Mouse (Mus musculus): ENCODE measurements at regions not wholly inside any gene's neighbourhood (a gene's known extent, or its start where the extent isn't known, plus 50 kb on each side); places are given as distances from the start of the nearest gene placed in this dataset.

DNA sequence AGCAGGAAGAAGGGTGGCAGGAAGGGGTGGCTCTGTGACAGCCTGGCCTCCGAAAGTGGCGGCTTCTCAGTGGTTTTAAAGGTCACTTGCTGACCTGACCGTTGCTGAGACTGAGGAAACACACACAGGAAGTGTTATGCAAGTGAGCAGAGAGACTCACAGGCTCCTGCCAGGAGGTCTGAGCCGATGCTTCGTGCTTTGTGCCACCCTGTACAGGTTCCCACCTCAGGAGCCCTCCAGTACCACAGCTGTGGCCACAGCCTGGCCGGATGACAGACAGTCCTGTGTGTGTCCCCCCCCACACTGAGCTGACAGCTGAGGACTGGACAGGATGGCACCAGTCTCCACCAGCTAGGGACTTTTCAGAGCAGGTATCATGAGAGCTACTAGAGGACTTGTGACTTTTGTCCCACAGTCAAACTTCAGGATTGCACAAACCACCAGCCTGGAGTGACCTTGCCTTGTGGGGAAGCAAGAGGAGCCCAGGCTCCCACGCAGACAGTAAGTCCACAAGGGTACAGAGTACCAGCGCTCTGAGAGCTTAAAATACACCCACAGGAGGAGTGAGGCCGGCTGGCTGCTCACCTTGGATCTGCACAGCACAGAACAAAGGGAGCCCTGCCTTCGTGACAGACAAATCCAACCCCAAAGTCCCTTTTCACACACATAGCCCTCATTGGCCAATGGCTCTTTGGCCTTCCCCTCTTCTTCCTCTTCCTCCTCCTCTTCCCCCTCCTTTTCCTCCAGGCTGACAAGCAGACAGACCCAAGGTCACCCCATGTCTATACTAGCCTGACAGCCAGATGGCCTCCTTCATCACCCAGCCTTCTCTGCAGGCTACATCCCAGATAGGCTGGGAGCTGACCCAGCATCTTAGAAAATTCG, 158.1 kb upstream of the Rreb1 start:
- DNase-seq (ENCODE audit: low spot score): no peak

DNA sequence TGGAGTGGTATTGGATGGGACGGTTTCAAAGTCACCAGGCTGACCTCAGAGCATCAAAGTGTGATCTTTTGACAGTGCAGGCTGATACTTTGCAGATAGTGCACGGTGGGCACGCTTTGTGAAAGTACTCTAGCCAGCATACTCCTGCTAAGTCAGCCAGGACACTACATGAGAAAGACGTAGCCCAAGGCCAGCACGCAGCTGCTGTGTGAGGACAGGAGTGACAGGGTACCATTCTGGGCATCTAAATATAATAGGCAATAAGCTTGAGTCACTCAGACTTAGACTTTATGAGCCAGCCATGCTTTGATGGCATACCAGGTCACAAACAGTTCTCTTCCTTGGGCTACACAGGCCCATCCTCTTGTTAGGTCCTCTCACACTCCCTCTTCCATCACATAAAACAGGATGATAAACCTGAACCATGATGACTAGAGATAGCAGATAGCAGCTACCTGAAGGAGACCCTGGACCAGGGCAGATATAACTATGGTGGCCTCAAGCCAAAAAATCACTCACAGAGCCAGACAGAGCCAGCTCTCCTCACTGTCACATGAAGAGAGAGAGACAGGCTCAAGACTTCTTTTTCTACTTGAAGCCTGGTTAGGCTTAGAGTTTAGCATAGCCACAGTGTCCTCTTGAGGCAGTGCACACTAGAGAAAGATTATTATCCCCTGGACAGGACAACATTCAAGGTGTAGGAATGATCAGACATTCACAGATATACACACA, 156.7 kb upstream of the Rreb1 start:
- DNase-seq (ENCODE audit: low spot score): no peak

DNA sequence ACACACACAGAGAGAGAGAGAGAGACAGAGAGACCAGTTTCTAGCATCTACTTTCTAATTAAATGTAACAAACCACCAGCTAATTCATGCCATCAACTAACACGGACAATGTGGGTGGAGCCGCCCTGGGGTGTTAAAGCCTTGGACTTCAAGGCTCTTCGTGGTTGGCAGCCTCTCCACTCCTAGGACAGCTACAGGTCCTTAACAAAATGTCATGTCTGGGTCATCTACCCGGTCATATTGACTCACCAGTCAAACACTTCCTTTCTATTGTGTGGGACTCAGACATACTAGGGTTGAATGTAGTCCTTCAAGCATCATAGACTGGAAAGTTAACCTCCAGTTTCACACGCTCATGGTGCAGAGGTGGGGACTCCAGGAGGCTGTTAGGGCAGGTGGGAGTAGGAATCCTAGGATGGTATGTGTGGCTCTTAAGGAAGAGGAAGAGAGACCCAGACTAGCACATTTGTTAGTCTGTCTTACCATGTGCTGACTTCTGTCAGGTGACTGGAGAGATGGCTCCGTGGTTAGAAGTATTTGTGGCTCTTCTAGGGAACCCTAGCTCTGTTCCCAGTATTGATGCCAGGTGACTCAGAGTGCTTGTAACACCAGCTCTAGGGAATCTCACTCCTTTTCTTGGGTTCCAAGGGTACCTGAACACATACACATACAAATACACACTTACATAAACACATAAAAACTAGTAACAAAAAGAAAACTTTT, 155.7 kb upstream of the Rreb1 start:
- no peak for DNase-seq (ENCODE audit: low spot score)

DNA sequence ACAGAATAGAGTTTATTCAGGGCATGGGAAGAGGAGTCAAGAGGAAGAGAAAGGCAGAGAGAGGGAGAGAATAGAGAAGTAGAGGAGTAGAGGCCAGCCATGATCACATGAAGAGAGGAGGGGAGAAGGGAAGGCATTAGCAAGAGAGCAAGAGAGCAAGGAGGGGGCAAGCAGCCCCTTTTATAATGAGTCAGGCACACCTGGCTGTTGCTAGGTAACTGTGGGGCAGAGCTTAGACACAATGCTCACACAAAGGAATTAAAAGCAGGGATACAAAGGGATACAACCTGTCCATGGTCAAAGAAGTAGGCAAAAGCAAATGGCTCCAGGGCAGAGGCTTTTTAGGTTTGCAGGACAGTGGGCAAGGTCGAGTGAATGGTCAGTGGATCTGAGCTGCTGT, 153.5 kb upstream of the Rreb1 start:
- DNase-seq (ENCODE audit: low spot score): no peak

DNA sequence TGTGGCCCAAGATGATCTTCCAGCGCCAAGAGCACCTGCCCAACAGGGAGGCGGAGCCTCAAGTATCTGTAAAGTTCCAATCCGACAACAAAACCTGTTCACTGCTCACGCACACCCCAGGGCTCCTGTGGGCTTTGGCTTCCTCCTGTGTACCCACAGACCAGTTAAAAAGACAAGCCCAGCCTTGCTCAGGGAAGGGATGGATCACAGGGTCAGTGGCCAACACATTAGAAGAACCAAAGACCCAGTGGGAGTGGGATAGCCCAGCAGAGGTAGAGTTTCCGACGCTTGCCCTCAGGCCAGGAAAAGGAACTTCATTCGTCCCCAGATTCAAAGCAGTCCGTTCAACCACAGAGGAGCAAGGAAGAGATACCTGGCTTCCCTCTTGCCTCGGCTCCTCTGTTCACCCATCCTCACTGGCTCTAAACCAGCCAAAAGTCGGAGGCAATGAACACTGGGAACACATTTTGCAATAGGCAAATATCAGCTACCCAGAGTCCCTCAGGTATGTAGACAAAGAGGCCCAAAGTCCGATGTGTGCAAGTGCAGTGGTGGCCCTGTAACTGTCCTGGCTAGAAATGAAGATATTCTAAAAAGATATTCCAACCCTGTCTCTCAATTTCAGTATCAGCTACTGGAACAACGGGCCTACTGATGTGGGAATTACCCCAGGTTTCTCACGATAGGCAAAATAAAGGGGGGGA, 152.5 kb upstream of the Rreb1 start:
- no peak for DNase-seq (ENCODE audit: low spot score)

DNA sequence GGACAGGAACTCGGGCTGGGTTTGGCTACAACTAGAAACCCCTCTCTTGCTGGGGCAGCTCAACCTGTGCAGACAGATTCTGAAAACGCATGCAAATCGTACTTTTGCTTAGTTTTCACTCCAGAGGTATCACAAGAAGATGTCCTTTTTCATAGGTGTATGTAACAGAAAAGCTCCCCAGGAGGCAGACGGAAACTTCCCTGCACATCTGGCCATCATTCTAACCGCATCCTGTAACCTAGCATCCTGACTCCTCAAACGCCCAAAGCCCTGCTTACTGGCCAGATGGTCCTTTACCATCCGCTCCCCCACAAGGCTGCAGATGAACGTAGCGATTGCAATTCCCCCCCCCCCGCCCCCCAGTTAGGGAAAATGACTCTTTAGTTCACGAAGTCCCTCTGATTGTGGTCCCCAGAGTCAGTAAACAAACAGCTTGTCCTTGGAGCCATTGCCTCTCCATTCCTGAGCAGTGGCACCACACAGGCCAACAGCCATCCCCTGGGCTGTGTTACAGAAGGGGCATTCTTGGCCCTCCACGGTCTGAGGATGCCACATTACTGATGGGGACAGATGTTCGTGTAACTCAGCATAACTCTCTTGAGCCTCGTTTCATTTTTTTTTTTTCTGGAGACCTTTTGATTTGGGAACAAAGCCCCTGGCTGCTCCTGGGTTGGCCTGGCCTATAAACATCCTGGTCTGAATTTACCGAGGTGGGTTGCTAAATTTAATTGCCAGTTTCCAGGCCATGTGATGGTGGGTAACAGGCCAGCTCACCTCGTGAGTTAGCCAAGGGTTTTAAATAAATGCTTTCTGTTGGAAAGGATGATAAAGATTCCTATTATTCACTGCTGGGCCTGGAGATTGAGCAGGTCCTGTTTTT, 149.6 kb upstream of the Rreb1 start:
- DNase-seq (ENCODE audit: low spot score): no peak

DNA sequence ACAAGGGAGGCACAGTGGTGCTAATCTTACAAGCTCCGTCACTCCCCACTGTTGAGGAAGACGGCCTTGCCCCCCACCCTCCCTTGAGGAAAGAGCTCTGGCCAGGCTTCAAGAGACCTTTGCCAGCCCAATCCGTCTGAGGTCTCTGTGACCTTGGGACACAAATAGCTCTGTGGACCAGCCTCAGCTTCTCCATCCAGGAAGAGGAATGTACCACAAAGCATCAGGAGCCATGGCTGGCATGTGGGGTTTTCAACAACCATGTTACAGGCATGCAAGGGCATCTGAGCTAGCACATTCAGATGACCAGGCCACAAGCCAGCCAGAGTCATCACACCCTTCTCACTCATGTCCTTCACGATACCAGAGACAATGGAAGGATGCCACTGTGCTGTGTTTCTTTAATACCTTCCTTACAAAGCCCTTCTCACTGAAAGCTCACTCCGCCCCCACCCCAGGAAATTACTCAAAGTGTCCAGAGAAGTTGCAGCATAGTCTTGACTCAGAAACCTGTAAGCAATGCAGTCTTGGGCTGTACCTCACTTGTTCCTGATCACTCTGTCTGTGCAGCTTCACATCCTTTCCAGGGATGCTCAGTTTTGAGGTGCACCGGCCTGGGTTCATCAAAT, 148.8 kb upstream of the Rreb1 start:
- DNase-seq (ENCODE audit: low spot score): no peak

DNA sequence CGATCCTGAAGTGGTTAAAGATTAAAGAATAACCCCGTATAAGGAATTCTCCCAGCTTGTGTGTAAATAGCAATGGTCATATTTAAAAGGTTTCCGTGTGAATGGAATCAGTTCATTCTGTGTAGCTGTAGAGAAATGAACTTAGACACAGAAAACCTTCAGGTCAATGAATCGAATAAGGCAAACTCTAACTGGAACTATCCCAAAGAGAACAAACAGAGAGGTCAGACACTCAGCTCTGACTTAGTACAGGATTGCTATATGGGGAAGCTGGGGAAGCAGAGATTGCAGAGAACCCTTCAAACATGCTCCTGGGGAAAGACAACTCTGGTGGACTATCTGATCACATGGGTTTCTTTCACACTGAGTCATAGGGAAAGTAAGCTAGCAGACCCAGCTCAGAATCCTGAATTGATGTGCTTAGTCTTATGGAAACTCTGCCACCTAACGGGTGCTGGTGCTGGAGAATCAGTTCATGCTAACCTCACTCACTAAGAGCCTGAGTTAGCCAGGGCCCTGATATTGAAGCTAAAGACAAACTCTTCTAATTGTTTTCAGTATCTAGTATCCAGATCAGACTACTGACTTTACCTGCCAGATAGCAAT, 145.3 kb upstream of the Rreb1 start:
- no peak for DNase-seq (ENCODE audit: low spot score)

DNA sequence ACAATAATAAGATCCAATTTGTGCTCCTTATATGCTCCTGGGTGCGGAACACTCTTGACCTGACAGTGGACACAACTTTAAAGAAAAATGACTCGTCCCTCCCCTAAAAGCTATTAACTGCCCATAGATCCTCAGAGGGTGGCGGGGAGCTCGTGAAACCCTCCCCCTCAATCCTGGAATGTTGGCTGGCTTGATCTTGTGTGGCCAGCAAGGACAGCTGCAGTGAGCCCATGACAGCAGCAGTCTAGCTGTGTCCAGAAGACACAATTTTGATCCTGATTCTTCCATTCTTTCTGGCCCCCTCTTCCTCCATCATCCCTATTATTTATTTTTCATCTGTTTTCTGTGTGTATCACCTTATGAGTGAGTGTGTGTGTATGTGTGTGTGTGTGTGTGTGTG, 141.8 kb upstream of the Rreb1 start:
- DNase-seq (ENCODE audit: low spot score): no peak

DNA sequence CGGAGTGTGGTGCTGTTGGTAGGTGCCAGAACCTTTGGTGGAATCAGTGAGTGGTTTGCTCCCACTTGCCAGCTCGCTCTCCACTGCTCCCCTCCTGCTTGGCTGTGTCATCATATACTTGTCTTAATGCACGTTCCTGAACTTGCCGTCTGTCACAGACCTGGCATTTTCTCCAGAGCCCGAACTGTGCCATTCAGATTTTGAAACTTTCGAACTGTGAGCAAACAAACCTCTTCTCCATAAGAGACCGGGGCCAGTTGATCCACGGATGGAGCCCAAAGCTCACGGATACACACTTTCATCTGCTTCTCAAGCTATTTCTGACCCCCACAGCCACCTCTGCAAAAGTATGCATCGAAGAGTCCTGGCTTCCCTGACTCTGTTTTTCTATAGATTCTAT, 141.0 kb upstream of the Rreb1 start:
- no peak for DNase-seq (ENCODE audit: low spot score)

DNA sequence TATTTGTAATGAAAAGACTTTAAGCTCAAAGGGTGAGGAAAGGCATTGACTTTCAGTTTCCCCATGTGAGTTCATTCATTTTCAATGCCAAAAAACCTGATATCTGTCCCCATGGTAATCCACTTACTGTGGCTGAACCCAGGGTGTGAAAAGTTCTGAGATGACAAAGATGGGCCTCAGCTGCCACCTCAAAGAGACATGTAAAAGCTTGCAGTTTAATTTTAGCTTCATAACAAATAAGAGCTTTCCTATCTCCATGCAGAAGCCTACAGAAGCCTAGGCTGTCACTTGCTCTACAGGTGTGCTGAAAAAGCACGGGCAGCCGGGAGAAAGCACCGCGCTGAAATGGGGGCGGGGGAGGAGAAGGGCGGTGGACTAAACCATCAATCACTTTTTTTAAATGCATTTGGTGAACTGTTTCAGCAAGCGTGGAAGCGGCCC, 140.1 kb upstream of the Rreb1 start:
- no peak for DNase-seq (ENCODE audit: low spot score)

DNA sequence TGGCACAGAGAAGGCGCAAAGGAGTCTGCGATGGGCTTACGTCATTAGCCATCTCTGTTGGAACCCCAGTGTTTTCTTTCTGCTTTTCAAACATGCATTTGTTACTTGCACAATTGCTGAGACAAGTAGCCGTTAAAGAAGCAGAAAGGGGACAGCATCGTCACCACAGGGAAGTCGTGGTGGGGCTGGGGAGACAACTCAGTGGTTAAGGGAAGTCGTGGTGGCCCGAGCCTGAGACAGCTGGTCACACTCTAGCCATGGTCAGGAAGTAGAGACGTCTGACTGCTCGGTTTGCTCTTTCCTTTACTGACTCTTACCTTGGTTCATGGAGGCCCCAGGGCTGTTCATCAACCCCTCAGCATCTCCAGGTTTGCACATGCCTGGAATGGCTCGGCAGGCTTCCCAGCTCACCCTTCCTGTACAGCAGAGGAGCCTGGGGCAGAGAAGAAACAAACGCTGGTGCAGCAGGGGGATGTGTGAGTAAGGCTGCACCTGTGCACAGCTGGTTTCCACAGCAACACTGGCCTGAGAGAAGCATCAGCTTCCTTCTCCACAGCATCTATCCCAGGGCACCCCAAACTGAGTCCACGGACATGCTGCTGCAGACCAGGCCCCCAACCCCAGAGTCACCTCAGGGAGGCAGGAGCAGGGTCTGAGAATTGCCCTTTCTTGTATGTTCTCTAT, 135.6 kb upstream of the Rreb1 start:
- DNase-seq (ENCODE audit: low spot score): no peak

DNA sequence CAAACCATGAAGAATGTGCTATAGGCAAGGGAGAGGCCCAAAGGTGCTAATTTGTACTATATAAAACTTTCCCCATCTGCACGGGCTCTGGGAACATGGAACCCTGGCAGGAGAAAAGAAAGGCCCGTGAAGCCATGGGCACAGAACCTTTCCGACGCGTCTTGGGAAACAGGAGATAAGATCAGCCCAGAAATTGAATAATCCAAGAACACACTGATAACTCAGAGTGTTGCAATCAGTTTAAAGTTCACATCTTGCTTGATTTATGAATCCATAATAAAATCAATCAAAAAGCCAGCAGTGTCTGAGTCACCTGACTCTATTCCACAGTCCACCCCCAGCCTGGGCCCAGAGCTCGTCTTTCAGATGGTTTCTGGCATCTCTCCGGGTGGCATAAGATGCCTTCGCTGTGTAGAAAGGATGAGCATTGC, 133.4 kb upstream of the Rreb1 start:
- DNase-seq (ENCODE audit: low spot score): no peak

DNA sequence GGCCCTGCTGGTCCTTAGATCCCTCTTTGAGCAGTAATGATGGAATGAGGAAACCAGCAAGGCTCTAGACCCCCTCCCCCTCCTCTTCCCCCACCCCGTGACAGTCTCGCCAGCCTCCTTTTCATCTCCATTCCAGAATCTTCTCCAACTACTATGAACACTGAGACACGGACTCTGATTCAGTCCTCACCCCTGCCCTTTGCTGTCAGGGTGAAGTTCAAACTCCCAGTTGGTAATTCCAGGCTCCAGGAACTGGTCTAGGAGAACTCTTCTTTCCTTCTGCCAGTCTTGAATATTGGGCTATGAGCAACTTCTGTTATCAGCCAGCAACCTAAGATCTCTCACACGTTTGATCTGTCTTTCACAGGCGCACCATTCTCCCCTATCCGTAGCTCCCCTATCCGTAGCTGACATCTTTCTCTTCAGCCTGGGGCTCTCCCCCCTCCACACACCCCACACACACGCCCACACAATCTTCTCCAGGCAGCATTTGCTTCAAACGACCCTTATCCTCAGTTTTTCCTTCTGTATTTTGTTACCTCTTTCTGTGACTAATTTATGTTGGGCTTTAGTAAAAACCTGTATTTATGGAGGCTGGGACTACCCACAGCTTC, 128.6 kb upstream of the Rreb1 start:
- DNase-seq (ENCODE audit: low spot score): no peak

DNA sequence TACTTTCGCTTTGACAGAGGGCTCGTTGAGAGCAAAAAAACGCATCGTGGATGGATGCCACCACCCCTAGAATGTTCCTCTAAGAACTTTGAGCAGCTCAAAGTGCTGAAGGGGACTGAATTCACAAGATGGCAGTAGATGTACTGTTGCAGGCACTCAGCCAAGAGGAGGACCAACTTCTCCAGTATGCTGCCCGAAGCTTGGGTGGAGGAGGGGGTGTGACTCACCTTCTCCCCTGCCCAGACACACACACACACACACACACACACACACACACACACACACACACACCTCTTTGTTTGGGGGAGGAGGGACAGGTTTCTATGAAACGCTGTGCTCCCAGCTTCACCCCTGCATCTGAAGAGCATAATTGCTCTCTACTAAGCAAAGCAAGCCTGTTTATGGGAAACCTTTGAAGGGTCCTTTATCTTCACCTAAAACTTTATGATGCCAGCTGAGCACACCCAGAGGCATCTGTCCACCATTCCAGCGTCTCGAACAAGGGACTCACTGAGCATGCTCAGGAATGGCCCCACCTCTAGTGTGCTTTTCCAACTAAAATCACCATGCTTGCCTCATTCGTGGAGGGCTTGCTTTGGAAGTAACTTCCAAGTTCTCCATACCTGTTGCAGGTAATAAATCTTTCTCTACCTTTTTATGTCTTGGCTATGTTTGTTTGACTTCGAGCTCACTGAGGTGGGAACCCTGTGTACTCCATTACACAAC, 126.8 kb upstream of the Rreb1 start:
- DNase-seq (ENCODE audit: low spot score): no peak

DNA sequence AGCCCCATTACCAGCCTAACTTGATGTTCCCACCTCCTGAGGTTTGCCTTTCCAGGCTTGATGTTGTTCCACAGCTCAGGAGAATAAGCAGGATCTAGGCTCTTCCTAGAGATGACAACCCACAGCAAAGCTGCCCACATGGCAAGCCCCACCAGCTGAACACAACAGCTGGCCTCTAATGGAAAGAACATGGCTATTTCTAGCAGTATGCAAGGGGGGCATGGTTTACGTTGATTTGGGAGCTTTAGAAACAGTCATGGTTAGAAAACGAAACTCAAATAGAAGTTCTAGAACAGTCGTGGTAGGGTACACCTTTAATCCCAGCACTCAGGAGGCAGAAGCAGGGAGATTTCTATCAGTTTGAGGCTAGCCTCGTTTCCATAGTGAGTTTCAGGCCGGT, 123.5 kb upstream of the Rreb1 start:
- no peak for DNase-seq (ENCODE audit: low spot score)

DNA sequence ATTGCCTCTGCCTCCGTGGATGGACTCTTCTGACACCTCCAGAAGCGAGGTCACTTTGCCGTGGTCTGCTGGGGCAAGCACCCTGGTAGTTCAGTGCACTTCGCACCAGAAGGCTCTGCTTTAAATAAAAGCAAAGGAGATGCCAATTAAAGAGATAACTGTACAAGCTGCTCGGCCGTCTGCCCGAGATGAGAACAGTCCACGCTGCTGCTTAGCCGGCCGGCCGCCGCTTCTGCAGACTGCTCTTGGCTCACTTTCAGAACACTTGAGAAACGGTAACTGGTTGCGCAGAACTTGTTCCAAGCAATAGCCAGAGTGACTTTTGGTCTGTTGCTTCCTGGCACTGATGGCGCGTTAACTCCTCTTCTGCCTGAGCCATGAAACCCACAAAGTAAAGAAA, 121.0 kb upstream of the Rreb1 start:
- peak; percentile 38 for DNase-seq (ENCODE audit: low spot score)

DNA sequence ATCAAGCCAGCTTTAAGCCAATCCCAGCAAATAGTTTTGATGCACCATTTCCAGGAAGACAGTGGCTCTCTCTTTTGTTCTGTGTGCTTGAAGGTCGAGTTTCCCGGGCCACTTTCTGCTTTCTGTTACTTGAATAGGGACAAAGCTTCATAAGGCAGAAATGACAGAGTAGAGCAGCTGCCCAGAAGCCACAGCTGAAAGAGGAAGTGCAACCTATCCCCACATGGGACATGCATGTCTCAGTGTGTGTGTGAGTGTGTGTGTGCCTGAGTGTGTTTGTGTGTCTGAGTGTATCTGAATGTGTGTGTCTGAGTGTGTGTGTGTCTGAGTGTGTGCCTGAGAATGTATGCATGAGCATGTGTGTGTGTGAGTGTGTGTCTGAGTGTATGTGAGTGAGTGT, 120.2 kb upstream of the Rreb1 start:
- DNase-seq (ENCODE audit: low spot score): no peak

DNA sequence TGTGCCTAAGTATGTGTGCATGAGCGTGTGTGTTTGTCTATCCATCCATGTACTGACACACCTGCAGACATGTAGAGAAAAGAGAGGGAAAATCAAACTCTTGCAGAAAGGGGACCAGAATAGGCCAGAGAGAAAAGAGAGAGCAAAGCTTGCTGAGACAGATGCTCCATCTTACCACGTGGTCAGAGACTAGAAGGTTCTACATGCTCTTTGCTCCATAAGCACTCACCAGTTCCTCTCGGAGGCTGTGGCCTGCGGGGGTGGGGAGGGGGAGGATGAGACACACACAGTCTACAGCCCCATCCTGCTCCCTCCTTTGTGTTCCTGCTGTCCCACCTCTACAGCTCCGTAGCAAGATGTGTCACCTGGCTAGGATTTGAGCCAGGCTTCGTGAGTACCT, 119.7 kb upstream of the Rreb1 start:
- DNase-seq (ENCODE audit: low spot score): no peak

Measured in layer of hippocampus, adult 9-10 months (tissue).